Mouse (Mus musculus): ENCODE data around the gene Adad2.

GRCm38 (mm10) chr8:119632909-119633308 lies 20.4 kb downstream of the Adad2 start:
- TF ChIP-seq EP300 (IDR thresholded peaks at IDR 0.05; ENCODE audit: low read depth): no peak
- TF ChIP-seq CTCF (IDR thresholded peaks at IDR 0.05; ENCODE audit: low read depth): no peak
